Mouse (Mus musculus) erythroblast, adult 5-6 weeks (primary cell): ENCODE measurements around the gene Smad6. TPM values are rescaled to one million over a fixed set of nuclear protein-coding genes. Genes with fewer than 3 reads are reported as not detected.
A peak's percentile ranks its signal among the peaks of the same experiment; 100 is the strongest.

Experiments used
- ATAC-seq: replicated peaks from 2 replicates; pipeline ENCODE4 v1.8.0; 2016; ENCODE audit warnings: moderate number of reproducible peaks, mild to moderate bottlenecking, moderate TSS enrichment, inconsistent platforms; ENCODE audit not compliant: poor library complexity, low FRiP score, severe bottlenecking
- total RNA-seq, 2 experiments: library from RNA; stranded (forward) in 1 of 2; stranded (reverse) in 1 of 2; fragments of 150-400 nt in 1 of 2; fragments of 200-764, 138-1000 nt in 1 of 2; gene quantifications; 2 replicates each; pipeline versions ENCODE4 v1.2.3 to v1.2.4; 2015 to 2017; ENCODE audit warnings: low replicate concordance in 2 of 2

The Smad6 gene
- total RNA-seq, 2 experiments from 2014 or later, result 0.60 TPM; not detected in 1

DNA sequence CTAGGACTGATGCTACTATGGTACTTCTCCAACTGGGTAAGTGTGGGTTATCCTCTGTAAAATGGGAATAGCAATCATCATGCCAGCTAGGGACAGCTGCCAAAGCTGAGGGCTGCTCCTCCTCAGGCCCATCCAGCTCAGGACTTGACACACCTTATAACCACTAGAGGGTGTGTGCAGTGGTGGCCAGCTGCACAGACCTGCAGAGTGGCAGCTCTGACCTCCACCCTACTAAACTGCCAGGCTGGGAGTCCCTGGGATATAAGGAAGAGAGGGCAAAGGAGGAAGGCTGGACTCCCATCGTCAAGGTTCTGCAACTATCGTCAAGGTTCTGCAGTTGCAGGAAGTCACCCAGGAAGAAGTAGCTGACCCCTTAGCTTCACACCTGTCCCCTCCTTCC lies 3.1 kb upstream of the Smad6 start:
- peak; percentile 59 for ATAC-seq

DNA sequence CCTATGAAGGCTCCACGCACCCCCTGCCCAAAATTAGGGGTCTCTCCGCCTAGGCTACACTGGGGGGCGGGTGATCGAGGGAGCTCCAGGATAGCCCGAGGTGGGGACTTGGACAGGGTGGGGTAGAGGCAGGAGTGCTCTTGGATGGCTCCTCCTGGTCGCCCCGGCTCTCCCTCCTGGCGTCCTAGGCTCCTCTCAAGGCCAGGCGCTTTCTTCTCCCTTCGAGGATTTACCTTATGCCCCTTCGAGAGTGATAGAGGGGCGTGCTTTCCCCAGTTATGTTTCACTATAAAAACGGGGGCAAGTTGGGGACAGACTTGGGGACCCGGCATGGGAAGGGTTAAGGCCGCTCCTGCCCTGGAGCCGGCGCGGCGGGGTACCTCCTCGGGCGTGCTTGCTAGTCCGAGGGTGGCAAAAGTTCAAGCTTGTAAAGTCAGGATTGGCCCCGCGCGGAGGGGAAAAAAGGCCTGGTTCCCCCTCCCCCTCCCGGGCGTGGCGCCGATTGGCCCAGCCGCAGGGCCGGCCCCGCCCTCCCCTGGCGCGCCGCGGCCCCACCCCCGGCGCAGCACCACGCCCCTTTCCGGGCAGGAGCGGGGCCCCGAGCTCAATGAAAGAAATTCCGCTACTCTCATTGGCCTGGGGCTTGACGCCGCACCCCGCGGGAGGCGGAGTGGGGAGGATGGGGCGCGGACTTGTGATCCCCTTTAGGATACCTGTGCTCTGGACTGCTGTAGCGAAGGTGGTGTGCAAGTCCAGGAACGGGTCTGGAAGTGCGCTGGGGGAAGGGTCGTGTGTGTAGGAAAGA lies 905 bp upstream of the Smad6 start:
- peak; percentile 79 for ATAC-seq

DNA sequence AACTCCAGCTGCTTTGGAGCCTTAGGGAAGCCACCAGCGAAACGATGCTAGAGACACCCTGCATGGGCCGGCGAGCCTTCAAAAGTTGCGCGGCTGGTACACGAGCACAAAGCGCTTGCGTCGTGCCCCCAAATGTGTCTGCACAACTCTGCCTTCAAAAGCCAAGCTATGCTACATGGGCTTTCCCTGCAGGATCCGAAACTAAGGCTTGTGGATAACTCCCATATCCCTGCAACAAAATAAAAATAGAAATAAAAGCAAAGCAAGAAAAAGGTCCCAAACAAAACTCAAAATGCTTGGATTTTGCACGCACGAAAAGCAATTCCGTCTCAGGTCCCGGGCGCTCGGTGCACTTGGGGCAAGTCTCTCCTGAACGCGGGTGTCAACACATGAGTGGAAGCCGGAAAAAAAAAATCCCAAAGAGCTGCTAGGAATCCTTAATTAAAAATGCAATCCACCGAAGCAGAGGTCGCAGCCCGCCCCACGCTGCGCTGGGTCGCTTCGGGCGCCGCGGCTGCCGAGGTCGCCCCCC lies 474 bp downstream of the Smad6 start:
- no peak for ATAC-seq

DNA sequence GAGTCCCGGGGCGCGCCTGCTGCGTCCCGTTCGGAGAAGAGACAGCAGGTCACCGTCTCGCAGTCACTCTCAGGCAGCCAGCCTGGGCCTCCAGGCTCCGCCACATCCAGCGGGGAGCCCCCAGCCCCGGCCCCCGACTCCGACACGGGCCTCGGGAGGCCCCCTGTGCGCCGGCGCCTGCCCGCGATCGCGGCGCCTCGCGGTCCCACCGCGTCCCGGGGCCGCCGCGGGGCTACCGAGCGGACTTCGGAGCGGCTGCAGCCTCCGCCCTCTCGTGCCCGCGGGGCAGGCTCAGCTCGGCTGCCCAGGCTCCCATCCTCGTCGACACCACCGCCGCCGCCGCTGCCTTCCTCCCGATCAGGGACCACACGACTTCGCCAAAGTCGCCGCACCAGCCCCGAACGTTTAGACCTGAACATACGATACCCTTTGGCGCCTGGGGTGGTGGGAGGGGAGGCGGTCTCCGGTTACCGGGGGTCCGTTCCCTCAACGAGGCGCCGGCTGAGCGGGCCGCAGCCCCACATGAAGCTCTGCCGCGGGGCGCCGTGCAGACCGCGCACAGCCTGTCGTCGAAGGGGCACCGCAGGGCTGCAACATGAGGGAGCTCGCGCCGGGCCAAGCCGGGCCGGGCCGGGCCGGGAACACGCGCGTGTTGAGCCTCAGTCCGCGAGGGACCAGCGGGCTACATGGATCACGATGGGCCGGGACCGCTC lies 1.1 kb downstream of the Smad6 start:
- no peak for ATAC-seq

DNA sequence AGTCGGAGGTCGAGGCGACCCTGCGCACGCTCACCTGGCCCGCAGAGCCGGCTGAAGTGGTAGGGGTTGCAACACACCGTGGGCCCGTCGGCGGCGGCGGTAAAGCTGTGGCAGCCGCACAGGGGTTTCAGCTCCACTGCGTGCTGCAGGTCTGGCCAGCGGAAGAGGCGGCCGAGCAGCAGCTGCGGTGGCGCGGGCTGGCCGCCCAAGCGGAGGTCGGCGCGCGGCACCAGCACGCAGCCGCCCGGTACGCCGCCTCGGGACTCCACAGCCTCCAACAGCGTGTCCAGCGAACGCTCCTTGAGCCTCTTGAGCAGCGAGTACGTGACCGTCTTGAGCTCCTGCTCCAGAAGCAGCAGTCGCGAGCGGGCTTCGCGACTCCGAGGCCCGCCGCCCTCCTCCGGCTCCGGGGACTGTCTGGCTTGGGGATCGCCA lies 1.7 kb downstream of the Smad6 start:
- no peak for ATAC-seq

DNA sequence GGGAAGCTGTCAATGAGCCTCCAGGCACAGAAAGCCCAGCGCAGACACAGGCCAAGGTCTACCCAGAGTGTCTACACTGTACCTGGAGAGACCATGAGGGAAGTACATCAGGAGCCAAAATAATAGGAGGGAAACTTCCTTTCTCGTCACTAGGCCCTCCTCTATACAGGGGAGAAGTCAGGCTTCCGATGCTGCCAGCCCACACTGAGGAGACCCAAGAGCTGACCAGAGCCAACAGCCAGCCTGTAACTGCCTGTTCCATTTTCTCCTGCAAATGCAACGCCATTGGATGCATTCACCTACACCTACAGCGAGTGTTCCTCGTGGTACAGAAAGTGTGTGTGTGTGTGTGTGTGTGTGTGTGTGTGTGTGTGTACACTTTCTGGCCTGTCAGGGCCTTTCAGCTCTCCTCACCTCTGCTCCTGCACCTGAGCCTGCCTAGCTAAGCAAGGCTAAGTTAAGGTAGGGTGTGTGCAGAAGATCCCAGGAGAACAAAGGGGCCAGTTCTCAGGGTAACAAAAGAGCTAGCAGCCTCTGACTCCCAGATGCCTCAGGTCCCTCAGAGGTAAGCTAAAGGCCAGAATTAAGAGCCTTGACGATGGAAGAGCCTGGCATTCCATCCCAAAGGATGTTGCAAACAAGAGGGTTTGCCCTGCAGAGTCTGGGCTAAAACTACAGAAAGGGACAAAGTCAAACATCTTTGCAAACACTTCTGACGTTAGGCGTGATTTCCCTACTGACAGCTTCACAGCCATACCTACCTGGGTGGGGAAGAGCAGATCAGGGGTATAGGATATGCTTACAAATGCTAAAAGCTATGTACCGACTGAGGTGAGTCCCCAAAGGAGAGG lies 2.6 kb downstream of the Smad6 start:
- ATAC-seq, result no peak

DNA sequence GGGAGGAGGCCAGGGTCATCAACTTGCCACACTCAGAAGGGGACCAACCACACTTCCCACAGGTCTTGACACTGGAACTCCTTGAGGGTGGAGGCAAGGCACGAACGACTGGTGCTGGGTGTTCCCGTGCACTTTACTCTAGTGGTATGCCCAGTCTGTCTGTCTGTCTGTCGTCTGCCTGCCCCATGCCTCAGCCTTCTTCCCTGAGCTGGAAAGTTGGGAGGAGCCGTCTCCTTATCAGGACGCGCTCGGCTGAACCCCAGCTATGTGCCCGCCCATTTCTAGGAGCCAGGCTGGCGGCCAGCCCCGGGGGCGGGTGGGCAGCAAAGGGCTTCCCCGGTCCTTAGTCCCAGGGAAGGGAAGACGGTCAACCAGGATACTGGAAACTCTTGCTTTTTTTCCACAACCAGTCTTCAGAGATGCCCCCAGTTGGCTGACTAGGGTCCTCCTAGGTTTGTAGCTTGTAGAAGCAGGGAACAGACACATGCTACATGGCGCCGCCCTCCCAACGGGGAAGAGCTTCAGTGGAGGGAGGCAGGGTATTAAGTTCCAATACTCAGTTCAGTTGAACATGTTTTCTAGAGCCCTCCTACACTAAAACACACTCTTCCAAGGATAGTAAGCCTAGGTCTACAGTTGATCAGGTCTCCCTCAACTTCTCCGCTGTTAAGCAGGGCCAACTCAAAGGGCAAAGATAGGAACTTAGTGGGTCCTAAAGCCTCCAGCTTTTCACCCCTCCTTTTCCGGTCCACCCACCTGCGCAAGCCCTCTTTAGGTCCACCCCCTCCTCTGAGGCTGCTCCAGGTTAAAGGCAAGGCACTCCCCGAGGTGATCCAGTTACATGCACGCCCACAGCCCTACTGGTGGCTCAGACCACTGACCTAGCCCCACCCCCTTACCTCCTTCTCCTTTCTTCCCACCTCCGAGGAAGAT lies 3.7 kb downstream of the Smad6 start:
- no peak for ATAC-seq

DNA sequence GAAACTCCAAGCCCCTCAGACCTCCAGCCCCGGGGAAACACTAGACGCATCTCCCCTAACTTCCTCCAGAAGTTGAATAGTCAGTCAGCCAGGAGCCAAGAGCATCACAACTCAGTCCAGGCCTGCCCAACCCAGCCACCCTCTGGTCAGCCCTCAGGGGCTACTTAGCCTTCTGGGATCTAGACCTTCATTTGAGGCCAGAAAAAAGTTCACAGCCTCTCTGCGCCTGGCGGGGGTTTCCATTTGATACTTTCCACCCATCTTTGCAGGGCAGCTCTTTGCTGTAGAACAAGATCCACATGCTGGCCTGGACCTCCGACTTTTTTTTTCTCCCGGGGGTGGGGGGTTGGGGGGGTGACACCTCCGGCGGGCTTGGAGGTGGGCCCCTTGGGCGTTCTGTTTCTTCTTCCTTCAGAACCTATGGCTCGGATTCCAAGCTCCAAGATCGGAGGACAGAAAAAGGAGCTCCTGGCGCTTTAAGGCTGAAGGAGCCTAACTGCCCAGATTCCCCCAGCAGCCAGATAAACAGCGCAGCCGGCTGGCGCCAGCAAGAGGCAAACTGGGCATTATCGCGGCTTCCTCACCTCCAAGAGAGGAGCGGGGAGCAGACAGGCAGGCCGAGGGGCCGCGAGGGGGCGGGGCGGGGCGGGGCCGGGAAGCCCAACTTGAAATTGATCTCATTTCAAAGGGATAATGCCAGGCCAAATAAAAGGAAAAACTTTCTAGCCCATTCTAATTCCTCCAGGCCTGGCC lies 5.0 kb downstream of the Smad6 start:
- no peak for ATAC-seq

DNA sequence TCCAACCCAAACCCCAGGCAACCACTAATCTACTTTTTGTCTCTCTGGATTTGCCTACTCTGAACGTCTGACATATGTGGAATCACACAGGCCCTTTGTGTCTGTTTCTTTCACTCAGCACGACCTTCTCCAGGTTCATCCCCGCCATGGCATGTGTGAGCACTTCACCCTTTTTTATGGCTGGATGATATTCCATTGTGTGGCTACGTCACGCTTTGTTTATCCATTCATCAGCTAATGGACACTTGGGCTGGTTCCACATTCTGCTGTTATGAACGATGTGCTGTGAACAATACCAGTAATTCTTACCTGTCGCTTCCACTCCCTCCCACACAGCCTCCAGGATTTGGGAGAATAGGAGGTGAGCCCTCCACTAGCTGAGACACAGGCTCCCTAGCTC lies 5.8 kb downstream of the Smad6 start:
- no peak for ATAC-seq

DNA sequence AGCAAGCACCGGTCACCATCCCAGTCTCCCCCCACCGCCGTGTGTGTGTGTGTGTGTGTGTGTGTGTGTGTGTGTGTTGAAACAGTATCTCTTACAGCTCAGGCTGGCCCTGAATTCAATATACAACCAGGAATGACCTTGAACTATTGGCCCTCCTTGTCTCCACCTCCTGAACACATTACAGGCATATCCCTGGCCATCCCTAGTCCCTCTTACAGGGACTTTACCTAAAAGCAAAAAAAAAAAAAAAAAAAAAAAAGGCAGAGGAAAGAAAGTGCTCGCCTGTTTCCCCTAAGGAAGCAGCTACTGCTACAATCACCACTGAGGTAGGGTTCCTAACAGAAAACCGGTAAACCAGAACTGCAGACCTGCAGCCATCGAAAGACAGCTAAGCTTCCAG lies 7.1 kb downstream of the Smad6 start:
- ATAC-seq, result no peak

DNA sequence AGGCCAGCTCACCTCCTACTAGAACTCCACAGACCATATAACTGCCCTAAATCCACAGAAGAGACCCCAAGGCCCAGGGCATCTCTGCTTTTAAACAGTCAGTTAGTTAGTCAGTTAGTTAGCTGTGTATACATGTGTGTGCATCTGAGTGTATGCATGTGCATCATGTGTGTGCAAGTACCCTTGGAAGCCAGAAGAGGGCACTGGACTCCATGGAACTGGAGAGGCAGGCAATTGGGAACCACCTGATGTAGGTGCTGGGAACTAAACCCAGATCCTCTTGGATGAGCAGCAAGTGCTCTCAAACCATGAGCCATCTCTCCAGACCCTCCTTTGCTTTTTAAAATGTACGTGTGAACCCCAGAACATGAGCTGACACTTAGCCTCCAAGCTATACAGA lies 10.5 kb downstream of the Smad6 start:
- ATAC-seq, result no peak

DNA sequence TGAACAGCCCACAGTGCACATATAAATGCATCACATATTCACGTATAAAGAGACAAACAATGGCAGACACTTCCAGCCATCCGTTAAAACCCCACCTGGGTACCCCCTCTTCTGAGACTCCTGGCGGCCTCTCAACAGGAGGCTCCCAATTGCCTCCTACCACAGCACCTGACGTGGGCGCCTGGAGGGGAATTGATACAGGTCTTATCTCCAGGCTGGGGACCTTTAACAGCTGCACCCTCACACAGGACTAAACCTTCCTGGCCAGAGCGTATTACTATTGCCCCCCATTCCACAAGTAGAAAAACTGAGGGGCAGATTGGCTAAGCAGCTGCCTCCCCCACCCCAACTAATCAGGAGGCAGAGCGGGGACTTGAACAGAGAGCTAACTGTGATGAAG lies 18.9 kb downstream of the Smad6 start:
- ATAC-seq, result no peak

DNA sequence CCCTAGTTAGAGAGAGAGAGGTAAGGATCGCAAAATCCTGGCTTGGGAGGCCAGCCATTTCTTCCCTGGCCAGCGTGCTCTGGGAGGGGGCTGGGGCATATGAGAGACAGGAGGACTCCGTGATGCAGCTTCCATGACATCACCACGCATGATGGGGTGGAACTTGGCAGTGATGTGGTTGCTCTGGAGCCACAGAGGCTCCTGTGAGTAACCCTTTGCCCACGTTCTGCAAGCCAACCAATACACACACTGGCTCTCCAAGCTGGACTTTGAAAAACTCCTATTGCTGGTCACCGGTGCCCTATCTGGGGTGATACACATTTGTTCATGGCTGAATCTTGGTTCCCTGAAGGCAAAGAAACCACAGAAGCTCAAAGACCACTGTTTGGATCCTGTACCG lies 20.8 kb downstream of the Smad6 start:
- no peak for ATAC-seq

DNA sequence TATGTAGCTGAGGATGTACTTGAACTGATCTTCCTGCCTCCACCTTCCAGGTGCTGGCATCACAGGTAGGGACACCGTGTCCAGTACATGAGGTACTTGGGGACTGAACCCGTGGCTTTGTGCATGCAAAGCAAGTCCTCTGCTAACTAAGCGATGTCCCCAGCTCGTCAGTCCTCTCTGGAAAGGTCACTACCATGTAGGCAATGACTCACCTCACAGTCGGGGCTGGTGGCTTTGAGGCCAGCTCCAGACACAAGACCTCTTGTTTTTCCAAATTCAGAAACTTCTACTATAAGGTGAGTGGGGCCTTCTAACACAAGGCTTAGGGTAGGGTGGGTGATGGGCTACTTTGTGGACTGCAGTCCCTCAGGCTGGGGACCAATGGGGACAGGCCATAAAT lies 21.8 kb downstream of the Smad6 start:
- no peak for ATAC-seq

DNA sequence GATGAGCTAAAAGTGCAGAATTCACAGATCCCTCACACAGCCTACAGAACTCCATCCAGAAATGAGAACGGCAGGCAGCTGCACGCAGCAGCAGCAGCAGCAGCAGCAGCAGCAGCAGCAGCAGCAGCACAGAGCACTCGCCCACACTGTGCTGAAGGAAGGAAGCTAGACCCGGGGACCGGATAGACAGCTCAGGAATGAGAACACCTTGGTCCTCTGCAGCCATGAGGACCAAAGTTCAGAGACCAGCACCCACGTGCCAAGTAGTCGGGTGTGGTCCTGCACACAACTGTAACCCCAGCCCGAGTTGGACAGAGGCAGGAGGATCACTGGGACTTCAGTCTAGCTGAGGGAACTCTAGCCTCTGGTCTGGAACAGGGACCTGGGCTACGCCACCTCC lies 22.7 kb downstream of the Smad6 start:
- no peak for ATAC-seq

DNA sequence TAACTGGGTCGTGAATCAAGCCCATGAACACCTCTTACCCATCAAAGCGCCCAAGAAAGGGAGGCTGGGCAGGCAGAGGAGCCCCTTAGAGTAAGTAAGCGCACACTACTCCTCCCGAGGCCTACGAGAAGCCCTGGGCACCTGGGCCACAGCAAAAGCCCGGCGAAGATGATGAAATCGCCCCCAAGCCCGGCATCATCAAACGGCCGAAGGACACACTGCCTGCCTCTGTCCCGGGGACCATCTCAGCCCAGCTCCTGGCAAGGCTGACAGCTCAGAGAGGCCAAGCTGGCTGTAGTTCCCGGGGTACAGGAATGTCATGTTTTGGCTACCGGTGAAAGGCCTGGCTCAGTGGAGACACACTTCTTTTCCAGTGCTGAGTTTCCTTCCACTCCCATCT lies 23.8 kb downstream of the Smad6 start:
- ATAC-seq, result no peak

DNA sequence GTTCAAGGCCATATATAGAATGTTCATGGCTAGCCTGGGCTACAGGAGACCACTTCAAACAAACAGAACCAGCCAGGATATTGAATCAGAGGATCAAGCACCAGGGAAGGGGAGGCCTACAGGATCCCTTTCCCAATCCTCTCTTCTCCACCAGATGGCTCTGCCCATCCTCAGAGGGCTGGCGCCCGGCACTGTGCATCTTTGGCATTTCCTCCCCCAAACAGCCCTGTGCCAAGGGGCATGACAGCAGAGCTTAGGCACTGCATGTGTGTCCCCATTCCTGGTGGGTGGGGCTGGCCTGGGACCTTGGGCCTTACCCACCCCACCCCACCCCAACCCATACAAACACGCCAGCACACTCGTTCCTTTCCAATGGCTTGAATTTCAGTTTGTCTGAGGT lies 24.4 kb downstream of the Smad6 start:
- ATAC-seq, result no peak

DNA sequence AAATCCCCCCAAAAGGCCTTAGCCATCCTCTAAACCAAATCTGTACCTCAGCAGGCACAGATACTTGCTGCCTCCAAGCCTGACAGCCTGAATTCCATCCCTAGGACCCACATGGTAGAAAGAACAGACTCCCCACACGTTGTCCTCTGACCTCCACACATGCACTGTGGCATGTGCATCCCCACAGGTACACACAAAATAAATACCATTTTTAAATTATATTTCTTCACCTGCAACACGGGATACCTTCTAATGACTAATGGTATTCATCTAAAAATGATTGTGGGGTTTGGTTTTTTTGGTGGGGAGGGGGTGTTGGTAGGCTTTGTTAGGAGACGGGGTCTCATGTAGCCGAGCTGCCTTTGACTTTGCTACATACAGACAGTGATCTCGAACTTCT lies 28.6 kb downstream of the Smad6 start:
- no peak for ATAC-seq

DNA sequence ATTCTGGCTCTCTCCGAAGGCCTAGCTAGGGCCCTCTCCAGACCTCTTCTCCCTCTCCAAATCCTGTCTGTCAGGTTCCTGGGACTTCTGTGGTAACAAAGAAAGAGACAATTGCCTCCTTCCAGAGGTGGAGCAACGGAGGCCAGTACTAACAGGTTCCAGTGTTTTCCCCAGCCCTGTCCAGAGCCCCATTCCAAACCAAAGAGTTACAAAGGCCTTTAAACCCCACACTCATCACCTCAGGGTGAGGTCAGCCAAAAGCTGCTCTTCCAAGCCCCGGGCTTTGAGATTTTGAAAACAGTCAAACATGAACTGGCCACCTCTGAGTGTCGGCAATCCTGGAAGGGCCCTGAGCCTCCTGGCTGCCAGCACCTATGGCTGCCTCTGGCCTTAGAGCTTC lies 29.1 kb downstream of the Smad6 start:
- no peak for ATAC-seq
